Mouse (Mus musculus): ENCODE measurements at regions not wholly inside any gene's neighbourhood (a gene's known extent, or its start where the extent isn't known, plus 50 kb on each side); places are given as distances from the start of the nearest gene placed in this dataset.

DNA sequence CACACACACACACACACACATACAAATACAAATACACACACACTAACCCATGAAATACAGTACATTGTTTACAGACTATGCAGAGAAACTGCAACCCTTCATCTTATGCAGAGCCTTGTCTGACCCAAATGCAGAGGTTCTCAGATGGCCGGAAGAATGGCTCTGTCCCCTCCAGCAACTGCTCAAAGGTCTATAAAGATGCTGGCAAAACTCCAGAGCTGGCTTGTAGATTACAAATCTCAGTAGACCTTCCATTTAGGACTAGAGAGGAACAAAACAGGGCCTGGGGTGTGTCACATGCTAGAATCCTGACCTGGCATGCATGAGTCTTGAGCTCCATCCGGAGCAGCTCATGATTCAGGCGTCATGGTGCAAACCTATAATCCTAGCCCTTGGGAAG, 364.4 kb upstream of the Runx1 start:
- no peak for DNase-seq (ENCODE audit: low spot score)

DNA sequence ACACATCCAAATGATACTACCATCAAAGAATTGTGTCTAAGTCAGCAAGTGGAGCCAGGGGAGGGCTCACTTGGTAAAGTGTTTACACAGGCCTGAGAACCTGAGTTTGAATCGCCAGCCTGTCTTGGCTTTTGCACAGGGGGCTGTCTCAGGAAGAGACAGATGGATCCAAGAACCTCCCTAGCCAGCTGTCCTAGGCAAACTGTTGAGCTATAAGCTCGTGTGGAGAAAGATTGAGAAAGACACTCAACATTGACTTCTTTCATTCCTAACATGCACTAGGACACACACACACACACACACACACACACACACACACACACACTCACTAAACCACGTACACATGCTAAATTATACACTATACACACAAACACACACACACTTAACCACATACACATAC, 363.9 kb upstream of the Runx1 start:
- no peak for DNase-seq (ENCODE audit: low spot score)

DNA sequence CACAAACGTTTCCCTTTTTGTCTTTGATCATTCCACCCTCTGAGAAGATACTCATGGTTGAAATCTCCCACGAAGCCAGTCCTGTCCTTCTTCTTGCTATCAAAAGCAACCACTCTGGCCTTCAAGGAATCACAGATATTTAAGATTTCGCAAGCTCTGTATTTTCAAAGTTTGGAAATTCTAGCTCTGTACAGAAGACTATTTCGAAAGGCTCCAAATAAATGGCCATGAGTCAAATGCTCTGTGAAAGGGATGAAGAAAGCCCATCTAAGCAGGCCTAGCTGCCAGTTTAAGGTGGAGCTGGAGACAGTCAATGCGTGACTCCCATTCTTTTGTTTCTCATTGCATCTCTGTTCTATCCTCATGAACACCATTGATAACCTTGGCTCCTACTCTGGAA, 363.5 kb upstream of the Runx1 start:
- no peak for DNase-seq (ENCODE audit: low spot score)

DNA sequence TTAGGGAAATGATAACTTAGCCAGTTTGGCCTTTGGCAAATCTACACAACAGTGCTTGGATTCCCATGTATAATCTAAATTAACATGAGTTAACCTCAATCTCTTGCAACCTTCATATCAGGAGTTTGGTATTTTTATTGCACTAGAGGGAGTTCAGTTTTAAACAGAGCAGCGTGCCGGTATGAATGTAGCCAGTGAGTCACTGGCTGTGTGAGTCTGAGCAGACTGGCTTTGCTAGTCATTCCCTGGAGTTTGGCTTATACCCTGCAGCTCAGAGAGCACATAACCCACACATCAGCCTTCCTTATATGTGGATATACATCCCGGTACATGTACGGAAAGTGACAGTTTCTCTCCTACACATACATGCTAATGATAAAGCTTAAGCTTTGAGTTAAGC, 360.6 kb upstream of the Runx1 start:
- DNase-seq (ENCODE audit: low spot score) = no peak

DNA sequence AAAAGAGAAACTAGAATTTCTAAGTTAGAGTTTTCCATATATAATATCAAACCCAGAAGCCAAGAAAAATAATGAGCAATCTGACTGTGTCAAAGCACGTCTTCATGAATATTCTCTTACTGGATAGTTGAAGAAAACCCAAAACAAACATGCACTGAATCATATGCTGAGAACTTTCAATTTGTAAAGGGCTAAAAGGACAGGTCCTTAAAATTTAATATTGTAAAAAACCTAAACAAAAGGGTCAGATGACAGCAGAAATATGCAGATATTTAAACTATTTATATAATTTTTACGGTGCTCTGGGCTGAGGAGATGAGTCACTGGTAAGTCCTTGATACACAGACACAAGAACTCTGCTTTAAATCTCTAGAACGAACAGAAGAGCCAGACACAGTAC, 356.7 kb upstream of the Runx1 start:
- no peak for DNase-seq (ENCODE audit: low spot score)

DNA sequence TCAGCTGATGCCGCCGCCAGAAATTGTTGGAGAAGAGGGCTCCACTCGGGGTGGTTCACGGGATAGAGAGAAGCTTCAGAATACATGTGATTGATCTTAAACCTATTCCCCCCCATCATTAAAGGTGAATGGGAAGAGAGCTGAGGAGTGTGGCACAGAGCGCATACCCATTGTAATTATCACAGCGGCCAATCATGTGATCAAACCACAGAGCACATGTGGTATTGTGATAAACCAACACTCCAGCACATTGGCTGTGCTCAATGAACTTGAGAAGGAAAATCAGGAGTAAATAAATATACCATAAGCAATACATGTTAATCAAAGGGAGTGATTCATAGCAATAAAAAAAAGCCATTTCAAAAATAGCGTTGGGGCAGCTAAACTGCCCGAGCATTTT, 355.5 kb upstream of the Runx1 start:
- no peak for DNase-seq (ENCODE audit: low spot score)

DNA sequence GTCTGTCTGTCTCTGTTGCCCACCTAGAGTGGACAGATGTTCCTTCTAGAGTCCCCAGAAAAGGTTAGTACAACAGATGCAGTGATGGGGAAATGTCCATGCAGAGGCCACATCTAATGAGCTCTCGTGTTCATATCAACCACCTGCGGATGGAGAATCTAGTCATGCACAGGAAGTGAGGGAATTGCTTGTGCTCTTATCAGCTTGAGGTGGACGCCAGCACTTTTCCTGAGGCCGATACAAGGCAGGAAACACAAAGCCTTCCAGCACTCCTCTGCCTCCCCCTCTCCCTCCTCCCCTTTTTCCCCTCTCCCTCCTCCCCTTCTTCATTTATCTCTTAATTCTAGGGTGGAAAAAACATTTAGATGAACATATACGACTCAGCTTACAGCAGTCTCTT, 354.3 kb upstream of the Runx1 start:
- no peak for DNase-seq (ENCODE audit: low spot score)

DNA sequence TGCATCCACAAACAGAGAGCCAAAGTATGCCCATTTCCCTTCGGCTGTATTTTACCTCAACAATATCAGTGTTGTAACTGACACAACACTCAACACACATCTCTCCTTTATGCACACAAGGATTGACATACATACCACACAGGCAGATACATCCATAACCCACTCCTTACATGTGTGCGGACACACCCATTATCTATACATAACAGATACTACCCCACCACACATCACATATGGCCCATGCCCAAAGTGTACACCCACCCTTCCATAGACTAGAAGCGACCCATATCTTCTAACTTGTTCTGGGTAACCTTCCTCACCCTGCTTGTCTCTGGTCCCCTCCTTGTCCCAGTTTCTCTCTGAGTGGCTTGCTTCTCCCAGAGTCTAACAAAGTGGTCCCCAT, 340.7 kb upstream of the Runx1 start:
- DNase-seq (ENCODE audit: low spot score) = no peak

DNA sequence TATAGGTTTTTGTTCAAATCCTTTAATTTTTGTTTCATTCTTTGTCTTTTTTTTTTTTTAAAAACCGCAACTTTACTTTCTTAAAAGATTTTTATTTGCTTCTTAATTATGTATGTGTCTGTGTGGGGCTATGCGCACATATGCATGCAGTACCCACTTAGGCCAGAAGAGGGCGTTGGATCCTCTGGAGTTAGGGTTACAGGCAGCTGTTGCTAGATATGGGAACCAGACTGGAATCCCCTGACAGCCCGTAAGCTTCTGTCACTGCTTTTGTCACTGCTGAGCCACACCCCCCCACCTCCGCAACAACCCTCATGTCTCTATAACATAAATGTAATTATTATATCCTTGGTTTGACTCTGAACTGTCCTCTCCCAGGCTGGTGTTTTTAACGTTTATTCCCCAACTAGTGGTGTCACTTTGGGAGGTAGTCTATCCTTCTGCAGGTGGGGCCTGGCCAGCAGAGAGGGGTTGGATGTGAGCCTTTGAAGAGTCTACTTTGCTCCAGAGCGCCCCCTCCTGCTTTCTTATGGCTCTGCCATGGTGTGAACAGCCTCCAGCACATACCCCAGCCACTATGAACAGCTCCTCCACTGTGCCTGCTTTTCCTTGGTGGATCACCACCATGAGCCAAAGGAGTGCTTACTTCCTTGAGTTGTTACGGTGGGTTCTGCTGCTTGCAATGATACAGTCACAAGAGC, 332.7 kb upstream of the Runx1 start:
- no peak for DNase-seq (ENCODE audit: low spot score)

DNA sequence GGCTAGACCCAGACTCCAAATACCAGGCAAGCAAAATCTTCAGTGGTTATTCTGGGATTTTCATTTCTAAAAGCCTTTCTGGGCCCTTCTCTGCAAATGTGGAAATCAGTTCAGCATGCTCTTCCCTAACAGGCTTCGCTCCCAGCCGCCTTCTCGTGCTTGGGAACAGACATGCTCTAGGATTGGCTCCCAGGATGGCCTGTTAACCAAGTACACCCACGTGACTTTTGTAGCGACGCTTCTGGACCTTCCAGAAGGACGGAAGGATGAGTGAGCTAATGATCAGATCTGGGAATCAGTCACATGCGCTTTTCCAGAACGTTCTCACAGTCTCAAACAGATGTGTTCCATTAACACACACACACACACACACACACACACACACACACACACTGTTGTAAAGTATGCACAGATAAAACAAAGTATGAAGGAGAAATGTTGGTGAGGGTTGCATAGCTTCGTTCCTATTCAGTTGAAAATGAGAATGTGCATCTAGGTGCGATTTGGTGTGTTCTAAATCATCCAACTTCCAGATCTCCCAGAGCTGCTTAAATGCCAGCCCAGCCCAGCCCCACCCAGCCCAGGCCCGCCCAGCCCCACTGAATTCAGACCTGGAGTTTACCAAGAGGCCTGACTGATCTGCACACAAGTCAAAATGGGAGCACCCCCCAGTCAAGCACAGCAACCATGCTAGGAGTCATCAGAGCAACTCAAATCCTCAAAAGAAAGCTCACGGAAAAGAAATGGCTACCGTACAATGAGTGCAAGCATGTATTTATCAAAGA, 327.8 kb upstream of the Runx1 start:
- DNase-seq (ENCODE audit: low spot score) = no peak

DNA sequence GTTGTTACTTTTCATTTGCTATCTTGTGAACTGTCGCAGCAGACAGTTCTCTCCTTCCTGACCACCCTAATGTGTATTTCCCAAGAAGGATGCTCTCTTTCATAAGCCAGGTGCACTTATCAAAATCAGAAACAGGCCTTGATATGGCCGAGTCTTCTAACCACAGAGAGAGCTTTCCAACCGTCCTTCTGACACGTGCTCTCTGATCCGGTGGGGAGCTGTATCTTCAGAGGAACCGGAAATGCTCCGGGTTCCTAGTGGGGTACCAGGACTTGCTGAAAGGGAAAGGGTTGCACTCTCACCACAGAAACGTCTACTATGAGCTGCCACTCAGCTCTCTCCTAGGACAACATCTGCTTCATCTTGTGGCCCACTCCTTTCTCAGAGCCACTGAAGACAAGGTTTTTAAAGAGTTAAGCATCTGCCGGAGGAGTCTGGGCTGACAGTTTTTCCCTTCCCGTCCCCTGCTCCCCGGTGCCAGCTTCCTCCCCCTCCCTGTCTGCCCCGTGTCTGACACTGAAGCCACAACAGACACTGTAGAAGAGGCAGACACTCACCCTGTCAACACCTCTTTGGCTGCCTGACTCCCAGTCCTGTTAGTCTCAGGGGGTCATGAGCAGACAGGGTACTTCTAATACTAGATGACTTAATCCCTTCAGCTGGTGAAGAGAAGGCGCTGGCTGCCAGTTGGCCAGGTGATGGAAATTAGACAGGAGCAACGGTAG, 327.0 kb upstream of the Runx1 start:
- DNase-seq (ENCODE audit: low spot score) = no peak

DNA sequence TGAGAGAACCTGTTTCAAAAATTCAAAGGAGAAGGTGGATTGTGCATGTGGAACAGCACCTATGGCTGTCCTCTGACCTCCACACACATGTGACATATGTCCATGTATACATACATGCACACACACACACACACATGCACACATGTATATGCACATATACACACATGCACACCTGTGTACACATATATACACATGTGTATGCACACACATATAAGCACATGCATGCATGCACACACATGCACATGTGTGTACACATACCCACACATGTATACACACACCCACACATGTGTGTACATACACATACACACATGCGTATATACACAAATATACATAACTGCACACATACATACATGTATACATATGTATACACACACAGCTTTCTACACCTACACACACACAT, 326.1 kb upstream of the Runx1 start:
- no peak for DNase-seq (ENCODE audit: low spot score)

DNA sequence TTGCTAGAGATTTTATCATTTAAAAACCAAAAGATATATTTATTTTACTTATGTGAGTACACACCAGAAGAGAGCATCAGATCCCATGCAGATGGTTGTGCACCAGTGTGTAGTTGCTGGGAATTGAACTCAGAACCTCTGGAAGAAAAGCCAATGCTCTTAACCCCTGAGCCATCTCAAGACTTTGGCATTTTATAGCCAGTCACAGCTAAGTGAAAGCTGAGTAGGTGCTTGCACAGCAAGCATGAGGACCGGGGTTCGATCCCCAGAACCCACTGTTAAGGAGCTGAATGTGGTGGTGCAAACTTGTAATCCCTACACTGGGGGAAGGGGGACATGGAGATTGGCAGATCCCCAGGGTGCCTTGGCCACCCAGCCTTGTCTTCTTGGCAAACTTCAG, 325.7 kb upstream of the Runx1 start:
- DNase-seq (ENCODE audit: low spot score) = no peak

DNA sequence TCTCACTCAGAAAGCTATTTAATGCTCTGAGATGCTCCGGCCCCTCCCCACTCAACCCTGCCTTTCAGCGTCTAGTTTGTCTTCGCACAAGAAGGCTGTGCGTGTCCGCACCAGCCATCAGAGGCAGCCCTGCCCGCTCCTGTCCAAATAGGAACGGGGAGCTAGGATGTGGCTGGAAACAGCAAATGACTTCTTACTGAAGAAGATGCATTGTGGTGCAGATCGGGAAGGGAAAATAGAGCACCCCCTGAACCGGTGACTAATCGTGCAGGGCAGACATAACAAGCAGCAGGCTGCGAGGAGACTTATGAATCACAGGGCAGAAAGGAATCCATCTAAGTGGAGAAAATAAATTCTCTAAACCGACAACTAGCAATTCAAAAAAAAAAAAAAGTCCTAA, 324.5 kb upstream of the Runx1 start:
- DNase-seq (ENCODE audit: low spot score) = no peak

DNA sequence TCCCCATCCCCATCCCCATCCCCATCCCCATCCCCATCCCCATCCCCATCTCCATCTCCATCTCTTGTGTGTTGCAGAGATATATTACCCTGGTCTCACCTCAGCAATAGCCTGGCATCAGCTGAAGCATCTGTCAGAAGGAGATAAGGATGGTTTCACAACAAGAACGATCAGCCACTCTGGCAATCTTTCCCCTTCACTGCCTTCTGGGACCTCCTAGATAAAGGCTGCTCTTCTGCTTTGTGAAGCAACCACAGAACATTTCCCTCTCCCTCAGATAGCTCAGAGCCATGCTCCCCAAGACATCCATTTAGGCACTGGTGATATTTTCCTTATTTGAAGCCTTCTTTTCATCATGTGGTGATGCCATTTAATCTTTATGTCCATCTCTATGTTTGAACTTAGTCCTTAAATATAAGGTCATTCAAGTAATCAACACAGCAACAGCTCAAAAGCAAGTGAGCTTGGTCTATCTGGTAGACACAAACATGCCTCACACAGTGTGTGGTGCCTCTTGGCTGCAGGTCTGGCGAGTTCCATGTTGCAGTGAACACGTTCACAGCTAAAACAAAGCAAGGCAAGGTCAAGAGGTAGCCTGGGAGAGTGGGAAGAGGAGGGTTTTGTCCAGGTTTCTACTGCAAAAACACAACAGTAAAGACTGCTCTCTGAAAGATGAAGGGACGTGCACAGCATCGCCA, 321.7 kb upstream of the Runx1 start:
- DNase-seq (ENCODE audit: low spot score) = no peak

DNA sequence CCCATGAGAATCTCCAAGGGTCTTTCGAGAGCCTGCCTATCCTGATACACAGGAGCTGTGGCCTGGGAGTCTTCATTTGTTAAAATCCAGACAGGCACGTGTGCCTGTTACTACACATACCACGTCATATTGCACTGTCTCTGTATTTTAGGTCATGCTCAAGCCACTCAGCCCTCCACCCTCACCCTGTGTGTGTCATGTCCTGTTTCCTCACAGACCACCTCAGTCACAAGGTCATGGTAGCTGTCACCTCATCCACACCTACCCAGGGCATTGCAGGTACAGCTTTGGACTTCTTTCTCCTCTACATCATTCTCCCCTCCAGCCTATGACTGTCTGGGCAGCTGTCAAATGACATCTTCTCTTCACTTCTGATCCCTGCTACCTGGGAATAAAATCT, 320.9 kb upstream of the Runx1 start:
- no peak for DNase-seq (ENCODE audit: low spot score)

DNA sequence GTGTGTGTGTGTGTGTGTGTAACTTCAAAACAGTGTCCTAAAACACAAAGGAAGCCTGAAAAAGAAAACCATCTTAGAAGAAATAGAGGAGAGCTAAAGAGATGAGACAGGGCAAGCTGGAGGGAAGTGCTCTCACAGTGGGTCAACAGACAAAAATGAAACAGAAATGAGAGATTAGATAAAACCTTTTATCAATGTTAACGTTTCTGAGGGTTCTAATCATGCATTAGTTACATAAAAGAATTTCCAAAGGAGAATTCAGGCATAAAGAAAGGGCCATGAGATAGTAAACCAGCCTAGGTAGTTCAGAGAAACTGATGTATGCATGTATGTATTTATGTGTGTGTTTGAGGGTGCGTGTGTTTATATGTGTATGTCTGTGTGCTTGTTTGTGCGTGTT, 319.7 kb upstream of the Runx1 start:
- DNase-seq (ENCODE audit: low spot score) = no peak

DNA sequence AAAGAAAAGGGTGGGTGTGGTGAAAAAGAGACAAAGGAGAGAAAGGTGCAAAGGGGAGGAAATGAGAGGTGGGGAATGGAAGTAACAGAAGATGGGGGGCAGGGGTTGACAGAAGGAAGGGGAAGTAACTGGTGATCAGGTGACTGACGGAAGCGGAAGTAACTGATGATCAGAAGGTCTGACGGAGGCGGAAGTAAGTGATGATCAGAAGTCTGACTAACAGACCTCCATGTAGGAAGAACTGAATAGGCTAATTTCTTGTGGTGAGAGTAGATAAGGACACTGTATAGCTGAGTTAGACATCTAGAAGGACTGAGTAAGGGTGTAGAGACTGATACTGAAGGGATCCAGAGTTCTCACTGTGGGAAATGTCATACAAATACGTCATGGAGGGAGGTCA, 318.1 kb upstream of the Runx1 start:
- DNase-seq (ENCODE audit: low spot score) = no peak

DNA sequence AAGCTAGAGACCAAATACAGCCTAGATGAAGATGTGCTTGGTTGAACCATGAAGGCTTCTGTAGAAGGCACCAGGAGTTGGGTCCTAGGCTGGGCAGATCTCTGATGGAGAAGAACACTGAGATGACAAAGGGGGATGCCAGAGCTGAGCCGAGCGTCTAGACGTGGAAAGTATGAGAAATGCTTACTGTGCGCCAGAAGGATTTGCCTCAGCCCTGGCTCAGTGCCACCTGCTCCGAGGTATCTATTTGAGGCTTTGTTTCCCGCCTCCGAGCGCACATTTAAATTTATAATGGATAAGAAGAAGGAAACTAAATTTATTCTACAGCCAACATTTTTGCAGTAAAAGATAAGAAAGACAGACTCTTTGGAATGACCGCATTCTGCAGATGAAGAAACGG, 317.2 kb upstream of the Runx1 start:
- no peak for DNase-seq (ENCODE audit: low spot score)

DNA sequence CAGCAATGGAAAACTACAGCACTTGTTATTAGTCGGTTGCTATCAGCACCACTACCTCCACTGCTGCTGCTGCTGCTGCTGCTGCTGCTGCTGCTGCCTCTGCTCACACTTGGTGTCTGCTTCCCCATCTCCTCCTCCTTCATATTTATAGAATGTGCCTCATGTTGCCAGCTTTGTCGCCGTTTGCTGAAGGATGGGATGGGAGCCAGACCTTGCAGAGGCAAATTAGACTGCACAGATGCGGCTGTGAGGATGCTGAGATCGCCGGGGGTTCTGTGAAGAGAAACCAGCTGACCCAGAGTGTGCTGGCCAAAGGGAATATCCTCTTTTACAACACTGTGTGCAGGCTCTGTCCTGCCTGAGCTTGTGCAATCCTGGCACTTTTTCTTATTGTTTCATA, 316.0 kb upstream of the Runx1 start:
- DNase-seq (ENCODE audit: low spot score) = no peak

DNA sequence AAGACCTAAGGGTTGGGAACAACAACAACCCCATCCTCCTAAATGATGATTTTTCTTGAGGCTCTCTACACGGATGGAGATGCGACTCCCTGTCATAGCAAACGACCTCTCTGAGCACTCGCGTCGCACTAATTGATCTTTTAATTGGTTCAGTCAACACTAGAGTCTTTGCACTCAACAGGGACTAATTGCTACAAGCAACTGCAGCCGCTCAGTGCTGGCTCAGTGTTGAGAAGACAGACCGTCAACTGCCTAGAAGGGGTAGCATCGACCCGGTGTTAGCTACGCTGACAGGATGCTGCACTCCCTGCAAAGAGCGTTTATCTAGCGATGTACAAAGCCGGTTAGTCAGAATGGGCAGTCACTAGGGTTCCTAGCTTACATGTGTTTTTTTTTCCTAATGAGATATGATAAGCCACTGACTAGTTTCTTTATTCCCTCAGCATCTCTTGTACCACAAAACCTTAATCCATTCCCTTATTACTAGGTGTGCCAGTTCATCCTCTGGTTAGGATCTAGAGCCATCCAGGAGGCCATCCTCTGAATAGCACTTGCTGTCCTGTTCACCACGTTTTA, 314.7 kb upstream of the Runx1 start:
- DNase-seq (ENCODE audit: low spot score) = no peak

DNA sequence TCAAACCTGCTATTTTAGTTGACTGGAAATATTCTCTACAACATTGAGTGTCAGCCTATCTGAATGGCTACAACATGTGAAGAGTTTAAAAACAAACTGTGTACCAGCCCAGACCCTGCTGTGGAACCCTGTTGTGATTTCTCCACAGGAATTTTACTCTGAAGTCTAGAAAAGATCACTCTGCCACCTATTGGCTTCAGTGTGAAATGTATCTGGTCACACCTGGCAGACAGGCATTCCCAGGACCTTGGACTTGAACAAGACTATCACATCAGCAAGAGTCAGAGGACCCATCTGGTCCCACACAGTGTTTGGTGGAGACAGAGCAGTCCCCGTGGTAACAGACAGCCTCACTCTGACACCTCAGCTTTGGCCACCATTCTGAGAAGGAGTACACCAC, 311.3 kb upstream of the Runx1 start:
- DNase-seq (ENCODE audit: low spot score) = no peak

Measured in ovary, postnatal 10 days (tissue).